Mouse (Mus musculus): Measurements from ENCODE around the gene Hspa14. TPM values are rescaled to one million over a fixed set of nuclear protein-coding genes. Genes with fewer than 3 reads are reported as not detected.
A peak's percentile ranks its signal among the peaks of the same experiment; 100 is the strongest.

The Hspa14 gene
- 0.74 and 0.87 TPM in 2 replicates for polyA plus RNA-seq (2012)

- Histone ChIP-seq H3K9me3 (ENCODE audit: control insufficient read depth, low read length) (no peaks in the 10 kb centered on the region), H3K4me3 (replicated peaks) (peak within 1 kb of the TSS; percentile 75), H3K4me1 (ENCODE audit: control insufficient read depth) (peaks cover 24% of the 10 kb centered on the region), H3K27me3 (ENCODE audit: control insufficient read depth) (no peaks in the 10 kb centered on the region), H3K36me3 (ENCODE audit: control insufficient read depth) (peaks cover 36% of the 10 kb centered on the region)
- TF ChIP-seq TAL1 (IDR thresholded peaks at IDR 0.05; ENCODE audit: low read length) (no peak), GATA1 (IDR thresholded peaks at IDR 0.05; ENCODE audit: low read length) (no peak)
Observed at GRCm38 (mm10) chr2:3512552-3513454, at the start of gene Hspa14, which contains the start of the genes Gm45902 and Cdnf. Hspa14 (minus strand) TSS chr2:3512814. Gm45902 (minus strand) TSS chr2:3512790. Cdnf (plus strand) TSS chr2:3513030.

- TF ChIP-seq GATA1 (IDR thresholded peaks at IDR 0.05; ENCODE audit: low read length): no peak
- TF ChIP-seq TAL1 (IDR thresholded peaks at IDR 0.05; ENCODE audit: low read length): no peak
- Histone ChIP-seq H3K36me3 (ENCODE audit: control insufficient read depth) (no peaks in the 10 kb centered on the region), H3K4me3 (replicated peaks) (no peak overlapping the region), H3K9me3 (ENCODE audit: control insufficient read depth, low read length) (0 out of 2 replicates have a peak, but pooled peaks cover 2% of the 10 kb centered on the region), H3K4me1 (ENCODE audit: control insufficient read depth) (no peaks in the 10 kb centered on the region; the same call in 1 of the 2 replicates), H3K27me3 (ENCODE audit: control insufficient read depth) (no peaks in the 10 kb centered on the region)
Observed at GRCm38 (mm10) chr2:3546588-3546987, 34.0 kb upstream of the Hspa14 start.

DNA sequence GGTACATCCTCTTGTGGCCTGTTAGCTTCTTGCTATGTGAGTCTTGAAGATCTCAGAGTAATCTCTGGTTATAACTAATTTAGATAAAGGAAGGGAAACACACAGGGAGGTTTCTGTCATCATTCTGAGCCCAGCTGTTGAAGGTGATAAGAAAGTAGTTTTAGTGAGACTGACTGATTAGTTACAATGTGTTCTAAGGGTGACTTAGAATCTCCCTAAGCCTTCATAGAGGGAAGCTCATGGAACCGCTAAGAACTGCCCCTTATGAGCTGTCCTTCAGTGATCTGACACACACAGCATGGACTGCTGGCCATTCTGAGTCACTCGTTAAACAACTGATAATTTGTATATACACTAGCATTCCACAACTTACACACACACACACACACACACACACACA lies 33.4 kb upstream of the Hspa14 start:
- no peaks in the 10 kb centered on the region for H3K27me3 ChIP-seq (ENCODE audit: control insufficient read depth)
- H3K4me3 ChIP-seq (replicated peaks): no peak overlapping the region
- H3K36me3 ChIP-seq (ENCODE audit: control insufficient read depth): no peaks in the 10 kb centered on the region
- TF ChIP-seq TAL1 (IDR thresholded peaks at IDR 0.05; ENCODE audit: low read length) (no peak), GATA1 (IDR thresholded peaks at IDR 0.05; ENCODE audit: low read length) (no peak)
- H3K9me3 ChIP-seq (ENCODE audit: control insufficient read depth, low read length): 0 out of 2 replicates have a peak, but pooled peaks cover 2% of the 10 kb centered on the region
- H3K4me1 ChIP-seq (ENCODE audit: control insufficient read depth): no peaks in the 10 kb centered on the region; the same call in 1 of the 2 replicates

DNA sequence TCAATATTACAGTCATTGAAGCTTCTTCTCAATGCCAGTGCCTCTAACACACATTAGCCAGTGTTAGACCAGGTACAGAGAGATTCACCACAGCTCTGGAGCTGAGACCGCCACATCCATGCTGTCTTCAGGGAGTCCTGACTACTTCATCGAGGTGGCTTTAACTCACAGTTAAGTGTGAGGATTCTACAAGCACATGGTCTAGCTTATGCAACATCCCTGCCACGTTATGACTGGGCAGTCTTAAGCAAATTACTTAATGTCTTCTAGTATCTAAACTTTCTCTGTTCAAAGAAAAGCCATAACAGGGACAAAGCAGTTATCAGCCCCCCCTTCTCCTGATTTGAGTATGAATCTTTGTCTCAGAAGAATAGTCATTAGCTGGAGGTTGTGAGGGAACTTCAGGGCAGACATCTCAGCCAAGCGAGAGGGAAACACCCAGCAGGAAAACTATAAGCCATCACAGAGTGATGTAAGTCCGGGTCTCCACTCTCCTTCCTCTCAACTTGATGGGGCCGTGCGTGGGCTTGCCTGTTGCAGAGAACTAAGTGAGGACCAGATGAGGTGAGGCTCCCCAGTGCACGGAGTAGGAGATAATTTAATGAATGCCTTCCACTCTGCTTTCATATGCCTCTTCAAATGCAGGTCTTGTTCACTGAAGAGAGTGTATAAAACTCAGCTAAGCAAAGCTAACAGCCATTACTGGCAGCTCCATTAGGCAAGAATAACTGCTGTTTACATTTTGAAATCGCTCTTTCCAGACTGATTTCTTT lies 28.9 kb upstream of the Hspa14 start:
- Histone ChIP-seq H3K4me1 (ENCODE audit: control insufficient read depth) (no peaks in the 10 kb centered on the region; the same call in 1 of the 2 replicates), H3K4me3 (replicated peaks) (no peak overlapping the region), H3K9me3 (ENCODE audit: control insufficient read depth, low read length) (0 out of 2 replicates have a peak, but pooled peaks cover 2% of the 10 kb centered on the region), H3K27me3 (ENCODE audit: control insufficient read depth) (no peaks in the 10 kb centered on the region), H3K36me3 (ENCODE audit: control insufficient read depth) (no peaks in the 10 kb centered on the region)
- TF ChIP-seq GATA1 (IDR thresholded peaks at IDR 0.05; ENCODE audit: low read length) (no peak), TAL1 (IDR thresholded peaks at IDR 0.05; ENCODE audit: low read length) (no peak)

DNA sequence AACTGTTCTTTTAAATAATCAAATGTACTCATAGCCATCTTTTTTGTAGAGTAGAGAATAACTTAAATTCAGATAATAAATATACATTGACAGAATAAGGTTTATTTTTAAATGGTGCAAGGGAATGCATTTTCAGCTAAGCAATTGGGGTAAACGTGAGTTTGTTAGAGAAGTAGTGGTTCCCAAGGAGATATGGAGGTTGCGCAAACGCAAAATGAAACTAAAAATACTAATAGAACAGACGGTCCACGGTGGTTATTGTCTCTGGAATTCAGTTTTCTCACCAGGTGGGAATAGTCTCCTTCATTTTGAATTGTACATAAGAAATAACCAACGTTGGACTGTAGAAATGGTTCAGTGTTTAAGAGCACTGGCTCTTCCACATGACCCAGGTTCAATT lies 13.7 kb upstream of the Hspa14 start:
- no peaks in the 10 kb centered on the region for H3K27me3 ChIP-seq (ENCODE audit: control insufficient read depth)
- no peak overlapping the region for H3K4me3 ChIP-seq (replicated peaks)
- H3K9me3 ChIP-seq (ENCODE audit: control insufficient read depth, low read length): no peaks in the 10 kb centered on the region
- H3K36me3 ChIP-seq (ENCODE audit: control insufficient read depth): no peaks in the 10 kb centered on the region
- no peaks in the 10 kb centered on the region for H3K4me1 ChIP-seq (ENCODE audit: control insufficient read depth)
- TF ChIP-seq TAL1 (IDR thresholded peaks at IDR 0.05; ENCODE audit: low read length) (no peak), GATA1 (IDR thresholded peaks at IDR 0.05; ENCODE audit: low read length) (no peak)

DNA sequence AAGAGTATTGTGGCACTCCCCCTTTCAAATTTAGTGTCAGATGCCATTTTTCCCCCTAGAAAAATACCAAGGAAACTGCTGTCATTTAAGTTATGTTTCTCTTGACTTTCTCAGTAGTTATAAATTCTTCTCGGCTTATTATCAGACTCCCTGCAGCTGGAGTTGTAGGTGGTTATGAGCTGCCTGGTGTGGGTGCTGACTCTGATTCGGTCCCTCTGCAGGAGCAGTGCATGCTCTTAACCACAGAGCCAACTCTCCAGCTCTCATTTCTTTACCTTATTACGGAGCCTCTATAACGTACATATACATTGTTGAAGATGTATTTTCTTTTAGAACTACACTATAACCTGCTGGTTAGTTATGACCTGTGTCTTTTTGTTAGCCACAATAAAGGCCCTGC lies 9.9 kb upstream of the Hspa14 start:
- Histone ChIP-seq H3K4me1 (ENCODE audit: control insufficient read depth) (no peaks in the 10 kb centered on the region), H3K9me3 (ENCODE audit: control insufficient read depth, low read length) (no peaks in the 10 kb centered on the region), H3K36me3 (ENCODE audit: control insufficient read depth) (no peaks in the 10 kb centered on the region), H3K4me3 (replicated peaks) (no peak overlapping the region), H3K27me3 (ENCODE audit: control insufficient read depth) (no peaks in the 10 kb centered on the region)
- TF ChIP-seq TAL1 (IDR thresholded peaks at IDR 0.05; ENCODE audit: low read length) (no peak), GATA1 (IDR thresholded peaks at IDR 0.05; ENCODE audit: low read length) (no peak)

DNA sequence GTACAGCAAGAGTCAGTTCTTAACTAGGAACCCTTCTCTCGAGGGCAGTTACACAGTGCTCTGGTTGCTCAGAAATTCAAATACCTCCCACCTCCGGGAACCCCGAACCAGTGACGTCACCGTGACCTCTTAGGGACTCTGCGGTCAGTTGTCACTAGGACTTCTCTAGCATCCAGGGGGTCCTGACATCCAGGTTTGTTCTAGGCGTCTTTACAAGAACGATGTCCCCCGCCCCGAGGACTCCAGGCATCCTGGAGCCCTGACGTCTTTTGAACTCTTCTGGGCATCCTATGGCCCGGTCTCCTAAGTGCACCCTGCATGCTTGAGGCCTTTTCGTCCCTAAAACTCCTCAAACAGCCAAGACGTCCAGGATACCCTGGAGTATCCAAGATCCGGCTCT lies 538 bp downstream of the Hspa14 start:
- Histone ChIP-seq H3K9me3 (ENCODE audit: control insufficient read depth, low read length) (no peaks in the 10 kb centered on the region), H3K4me1 (ENCODE audit: control insufficient read depth) (peaks cover 24% of the 10 kb centered on the region), H3K4me3 (replicated peaks) (peak overlapping the region; percentile 75), H3K36me3 (ENCODE audit: control insufficient read depth) (peaks cover 43% of the 10 kb centered on the region), H3K27me3 (ENCODE audit: control insufficient read depth) (no peaks in the 10 kb centered on the region)
- TF ChIP-seq GATA1 (IDR thresholded peaks at IDR 0.05; ENCODE audit: low read length): no peak
- TF ChIP-seq TAL1 (IDR thresholded peaks at IDR 0.05; ENCODE audit: low read length): no peak

DNA sequence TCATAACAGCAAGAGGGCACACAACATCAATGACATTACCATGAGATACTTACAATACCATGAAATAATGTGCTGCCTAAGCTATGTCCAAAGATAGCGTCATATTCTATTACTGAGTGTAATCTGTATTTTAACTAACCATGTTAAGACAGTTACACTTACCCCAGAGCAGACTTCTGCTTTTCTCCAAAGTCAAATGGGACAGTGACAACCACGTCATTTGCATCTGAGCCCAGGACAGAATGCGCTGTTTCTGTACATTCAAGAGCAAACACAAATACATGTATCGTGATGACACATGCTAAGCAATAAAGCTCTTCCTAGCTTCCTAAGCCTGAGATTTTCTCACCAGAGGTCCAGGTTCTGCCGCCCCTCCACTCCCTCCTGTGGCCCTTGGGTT lies 11.7 kb downstream of the Hspa14 start:
- Histone ChIP-seq H3K4me1 (ENCODE audit: control insufficient read depth) (peaks cover 20% of the 10 kb centered on the region), H3K9me3 (ENCODE audit: control insufficient read depth, low read length) (no peaks in the 10 kb centered on the region), H3K36me3 (ENCODE audit: control insufficient read depth) (peaks cover 92% of the 10 kb centered on the region), H3K4me3 (replicated peaks) (no peak overlapping the region), H3K27me3 (ENCODE audit: control insufficient read depth) (no peaks in the 10 kb centered on the region)
- TF ChIP-seq GATA1 (IDR thresholded peaks at IDR 0.05; ENCODE audit: low read length): no peak
- TF ChIP-seq TAL1 (IDR thresholded peaks at IDR 0.05; ENCODE audit: low read length): no peak

- no peaks in the 10 kb centered on the region for H3K9me3 ChIP-seq (ENCODE audit: control insufficient read depth, low read length)
- peaks cover 21% of the 10 kb centered on the region for H3K4me1 ChIP-seq (ENCODE audit: control insufficient read depth)
- no peaks in the 10 kb centered on the region for H3K27me3 ChIP-seq (ENCODE audit: control insufficient read depth)
- TF ChIP-seq GATA1 (IDR thresholded peaks at IDR 0.05; ENCODE audit: low read length) (no peak), TAL1 (IDR thresholded peaks at IDR 0.05; ENCODE audit: low read length) (no peak)
- no peak overlapping the region for H3K4me3 ChIP-seq (replicated peaks)
- peaks cover 91% of the 10 kb centered on the region for H3K36me3 ChIP-seq (ENCODE audit: control insufficient read depth)
Observed at GRCm38 (mm10) chr2:3499543-3499942, 13.1 kb downstream of the Hspa14 start.

Measured in erythroblast, embryonic 14.5 days (primary cell).